Mouse (Mus musculus): ENCODE data around the gene Cacng2.

- no peak for TF ChIP-seq CTCF (IDR thresholded peaks at IDR 0.05; ENCODE audit: extremely low read depth, insufficient read depth, low read length)
- no peak for TF ChIP-seq POLR2A (IDR thresholded peaks at IDR 0.05; ENCODE audit: extremely low read depth, insufficient read depth, low read length)
These were observed 13.6 kb upstream of the Cacng2 start for GRCm38 (mm10) chr15:78133389-78133788.
